Mouse (Mus musculus): ENCODE measurements around the gene Usp47. TPM values are rescaled to one million over a fixed set of nuclear protein-coding genes. Genes with fewer than 3 reads are reported as not detected.

Usp47 gene
- polyA plus RNA-seq, 1 experiment = 6.7 TPM

DNA sequence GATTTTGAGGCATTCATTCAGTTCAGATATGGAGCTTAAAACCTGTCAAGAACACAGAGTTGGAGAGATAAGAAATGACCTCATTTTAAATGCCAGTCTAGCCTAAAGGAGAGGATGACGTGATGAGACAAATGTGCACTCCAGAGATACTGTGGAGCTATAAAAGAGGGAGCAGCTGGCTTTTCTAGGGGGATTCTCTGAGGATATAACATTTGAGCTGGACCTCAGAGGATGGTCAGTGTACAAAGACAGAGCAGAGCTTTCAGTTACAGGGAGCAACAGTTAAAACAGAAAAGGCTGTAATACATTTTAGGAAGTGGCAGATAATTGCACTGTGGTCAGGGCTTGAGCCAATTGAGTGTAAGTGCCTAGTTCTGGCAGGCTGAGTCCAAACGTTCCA, 12.5 kb downstream of the Usp47 start:
- no peak overlapping the region for H3K27ac ChIP-seq (ENCODE audit: insufficient read depth, low read depth, low read length)
- TF ChIP-seq CTCF (IDR thresholded peaks at IDR 0.05; ENCODE audit: extremely low read depth, insufficient read length, insufficient replicate concordance, low read depth, low read length) = no peak
- TF ChIP-seq POLR2A (IDR thresholded peaks at IDR 0.05; ENCODE audit: low read depth, low read length) = no peak

DNA sequence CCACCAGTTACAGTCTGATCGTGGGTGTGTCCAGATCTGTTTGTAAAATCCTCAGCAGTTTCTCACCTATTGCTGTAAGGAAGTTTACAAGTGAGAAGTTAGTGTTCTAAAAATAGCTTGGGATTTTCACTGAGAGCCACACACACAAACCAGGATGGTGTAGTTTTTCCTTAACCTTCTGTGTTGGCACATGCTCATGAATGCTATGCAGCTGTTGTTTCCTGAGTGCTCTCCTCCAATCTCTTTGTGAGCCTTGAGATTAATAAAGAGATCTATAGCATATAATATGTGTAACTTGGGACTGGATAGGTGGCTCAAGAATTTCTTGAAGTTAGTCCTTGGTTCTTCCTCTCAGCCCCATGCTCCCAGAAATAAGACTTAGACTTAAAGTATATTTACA, 13.3 kb downstream of the Usp47 start:
- H3K36me3 ChIP-seq (ENCODE audit: control insufficient read depth, insufficient read depth, low read length) = no peaks in the 10 kb centered on the region; the same call in 1 of the 2 replicates
- H3K27ac ChIP-seq (ENCODE audit: insufficient read depth, low read depth, low read length) = no peak overlapping the region
- H3K27me3 ChIP-seq (ENCODE audit: control insufficient read depth, insufficient read depth, low read length) = no peaks in the 10 kb centered on the region
- WGBS = 25% methylated on average over 1 of the region's 1 CpGs
- no peak overlapping the region for H3K4me3 ChIP-seq (ENCODE audit: low read depth, low read length)
- TF ChIP-seq POLR2A (IDR thresholded peaks at IDR 0.05; ENCODE audit: low read depth, low read length) (no peak), CTCF (IDR thresholded peaks at IDR 0.05; ENCODE audit: extremely low read depth, insufficient read length, insufficient replicate concordance, low read depth, low read length) (no peak)
- peaks cover 2% of the 10 kb centered on the region; the same call in 1 of the 2 replicates for H3K4me1 ChIP-seq (ENCODE audit: control insufficient read depth, insufficient read depth, insufficient read length, low read length)

More for the DNA sequence above, 12.5 kb downstream of the Usp47 start:
- no peak overlapping the region for H3K4me3 ChIP-seq (ENCODE audit: low read depth, low read length)
- no peaks in the 10 kb centered on the region for H3K27me3 ChIP-seq (ENCODE audit: control insufficient read depth, insufficient read depth, low read length)
- 13% methylated on average over 2 of the region's 2 CpGs for WGBS
- no peaks in the 10 kb centered on the region; the same call in 1 of the 2 replicates for H3K36me3 ChIP-seq (ENCODE audit: control insufficient read depth, insufficient read depth, low read length)
- H3K4me1 ChIP-seq (ENCODE audit: control insufficient read depth, insufficient read depth, insufficient read length, low read length) = peaks cover 2% of the 10 kb centered on the region; the same call in 1 of the 2 replicates

- H3K36me3 ChIP-seq (ENCODE audit: control insufficient read depth, insufficient read depth, low read length) = no peaks in the 10 kb centered on the region
- H3K27ac ChIP-seq (ENCODE audit: insufficient read depth, low read depth, low read length) = no peak overlapping the region
- TF ChIP-seq CTCF (IDR thresholded peaks at IDR 0.05; ENCODE audit: extremely low read depth, insufficient read length, insufficient replicate concordance, low read depth, low read length) = no peak
- TF ChIP-seq POLR2A (IDR thresholded peaks at IDR 0.05; ENCODE audit: low read depth, low read length) = no peak
- H3K4me3 ChIP-seq (ENCODE audit: low read depth, low read length) = no peak overlapping the region
- peaks cover 2% of the 10 kb centered on the region for H3K4me1 ChIP-seq (ENCODE audit: control insufficient read depth, insufficient read depth, insufficient read length, low read length)
- H3K27me3 ChIP-seq (ENCODE audit: control insufficient read depth, insufficient read depth, low read length) = no peaks in the 10 kb centered on the region
Observed at GRCm38 (mm10) chr7:112040271-112040670, 17.0 kb downstream of the Usp47 start.

DNA sequence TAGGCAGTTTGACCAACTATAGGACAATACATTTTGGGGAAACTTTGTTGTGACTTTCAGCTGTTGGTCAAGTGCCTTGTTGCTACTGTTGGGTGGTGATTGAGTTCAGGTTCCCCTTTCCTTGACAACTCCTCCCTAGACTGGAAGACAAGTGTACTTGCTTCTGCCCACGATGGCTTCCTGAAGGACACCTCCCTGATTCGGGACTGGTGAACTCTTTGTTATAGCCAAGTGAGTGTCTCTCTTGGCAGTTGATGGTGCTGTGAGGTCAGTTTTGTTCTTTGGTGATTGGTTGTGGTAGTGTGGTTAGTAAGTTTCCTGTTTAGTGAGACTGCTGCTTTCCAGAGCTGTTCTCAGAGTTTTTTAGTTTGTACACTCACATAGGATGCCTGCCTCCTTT, 19.5 kb downstream of the Usp47 start:
- WGBS = 32% methylated on average over 2 of the region's 2 CpGs

DNA sequence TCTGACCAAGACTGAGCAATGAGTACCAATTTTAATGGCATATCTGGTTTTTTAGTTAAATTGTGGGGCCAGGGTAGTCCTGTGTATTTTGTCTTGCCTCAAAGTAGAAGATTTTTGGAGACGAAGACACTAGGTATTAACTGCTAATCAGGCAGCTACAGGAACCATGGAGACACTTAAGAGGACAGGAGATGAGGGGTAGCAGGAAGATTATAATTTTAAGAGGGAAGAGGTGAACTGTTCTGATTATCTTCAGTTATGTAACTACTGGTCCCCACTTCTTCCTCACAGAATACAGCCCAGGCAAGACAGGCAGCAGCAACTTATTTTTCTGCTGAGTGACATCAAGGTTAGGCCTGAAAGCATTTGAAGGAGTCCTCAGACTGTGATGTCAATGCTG, 21.9 kb downstream of the Usp47 start:
- Histone ChIP-seq H3K4me1 (ENCODE audit: control insufficient read depth, insufficient read depth, insufficient read length, low read length) (no peaks in the 10 kb centered on the region; the same call in 1 of the 2 replicates), H3K27ac (ENCODE audit: insufficient read depth, low read depth, low read length) (no peak overlapping the region), H3K36me3 (ENCODE audit: control insufficient read depth, insufficient read depth, low read length) (no peaks in the 10 kb centered on the region), H3K27me3 (ENCODE audit: control insufficient read depth, insufficient read depth, low read length) (no peaks in the 10 kb centered on the region), H3K4me3 (ENCODE audit: low read depth, low read length) (no peak overlapping the region)
- WGBS = 94% methylated on average over 1 of the region's 1 CpGs
- TF ChIP-seq POLR2A (IDR thresholded peaks at IDR 0.05; ENCODE audit: low read depth, low read length) = no peak
- TF ChIP-seq CTCF (IDR thresholded peaks at IDR 0.05; ENCODE audit: extremely low read depth, insufficient read length, insufficient replicate concordance, low read depth, low read length) = no peak

More for the DNA sequence above, 19.5 kb downstream of the Usp47 start:
- Histone ChIP-seq H3K27ac (ENCODE audit: insufficient read depth, low read depth, low read length) (no peak overlapping the region), H3K4me3 (ENCODE audit: low read depth, low read length) (no peak overlapping the region), H3K27me3 (ENCODE audit: control insufficient read depth, insufficient read depth, low read length) (no peaks in the 10 kb centered on the region), H3K36me3 (ENCODE audit: control insufficient read depth, insufficient read depth, low read length) (no peaks in the 10 kb centered on the region), H3K4me1 (ENCODE audit: control insufficient read depth, insufficient read depth, insufficient read length, low read length) (no peaks in the 10 kb centered on the region; the same call in 1 of the 2 replicates)
- TF ChIP-seq CTCF (IDR thresholded peaks at IDR 0.05; ENCODE audit: extremely low read depth, insufficient read length, insufficient replicate concordance, low read depth, low read length) = no peak
- no peak for TF ChIP-seq POLR2A (IDR thresholded peaks at IDR 0.05; ENCODE audit: low read depth, low read length)

DNA sequence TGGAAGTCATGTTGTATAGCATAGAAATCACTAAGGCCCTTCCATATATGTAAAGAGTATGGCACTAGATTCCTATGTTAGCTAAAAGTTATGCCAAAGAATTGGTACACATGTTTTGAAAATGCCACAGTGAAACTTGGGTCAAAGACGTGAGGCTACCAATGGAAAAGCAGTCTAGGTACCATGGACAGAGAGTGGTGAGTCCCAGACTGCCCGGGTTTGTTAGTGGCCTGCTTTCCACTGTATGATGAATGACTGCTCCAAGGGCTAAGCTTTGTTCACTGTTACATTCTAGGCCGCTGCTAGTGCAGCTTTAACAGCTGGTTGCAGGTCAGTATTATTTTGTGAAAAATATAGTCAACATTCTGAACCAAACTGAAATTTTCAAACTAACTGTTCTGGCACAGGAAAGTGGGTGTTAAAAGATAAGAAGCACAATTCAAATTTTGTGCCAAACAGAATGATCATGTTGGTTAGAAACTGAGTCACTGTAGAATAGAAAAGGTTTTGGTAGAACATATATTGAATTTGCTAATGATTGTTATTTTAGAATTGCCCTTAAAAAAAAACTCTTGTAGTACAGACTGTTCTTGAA, 22.6 kb downstream of the Usp47 start:
- WGBS = 60% methylated on average over 3 of the region's 3 CpGs
- H3K27ac ChIP-seq (ENCODE audit: insufficient read depth, low read depth, low read length) = no peak overlapping the region
- no peak overlapping the region for H3K4me3 ChIP-seq (ENCODE audit: low read depth, low read length)
- no peaks in the 10 kb centered on the region; the same call in 1 of the 2 replicates for H3K4me1 ChIP-seq (ENCODE audit: control insufficient read depth, insufficient read depth, insufficient read length, low read length)
- no peak for TF ChIP-seq POLR2A (IDR thresholded peaks at IDR 0.05; ENCODE audit: low read depth, low read length)
- TF ChIP-seq CTCF (IDR thresholded peaks at IDR 0.05; ENCODE audit: extremely low read depth, insufficient read length, insufficient replicate concordance, low read depth, low read length) = no peak
- H3K36me3 ChIP-seq (ENCODE audit: control insufficient read depth, insufficient read depth, low read length) = no peaks in the 10 kb centered on the region
- H3K27me3 ChIP-seq (ENCODE audit: control insufficient read depth, insufficient read depth, low read length) = no peaks in the 10 kb centered on the region

DNA sequence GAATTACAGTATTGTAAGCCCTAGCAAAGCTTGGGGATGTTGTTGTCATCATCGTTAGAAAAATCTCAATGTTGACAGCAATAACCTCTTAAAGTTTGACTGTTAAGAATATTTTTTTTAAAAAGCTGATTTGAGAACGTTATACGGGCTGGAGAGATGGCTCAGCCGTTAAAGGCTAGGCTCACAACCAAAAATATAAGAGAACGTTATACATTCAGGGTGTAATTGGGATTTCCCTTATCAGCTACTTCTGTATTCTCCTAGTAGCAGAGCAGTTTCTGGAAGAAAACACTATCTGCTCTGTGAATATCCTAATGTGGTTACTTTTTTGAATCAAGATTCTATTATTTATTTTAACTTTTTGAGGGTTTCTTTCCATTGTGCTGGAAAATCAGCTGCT, 25.3 kb downstream of the Usp47 start:
- no peaks in the 10 kb centered on the region for H3K4me1 ChIP-seq (ENCODE audit: control insufficient read depth, insufficient read depth, insufficient read length, low read length)
- no peak overlapping the region for H3K4me3 ChIP-seq (ENCODE audit: low read depth, low read length)
- WGBS = 85% methylated on average over 5 of the region's 5 CpGs
- H3K27ac ChIP-seq (ENCODE audit: insufficient read depth, low read depth, low read length) = no peak overlapping the region
- TF ChIP-seq POLR2A (IDR thresholded peaks at IDR 0.05; ENCODE audit: low read depth, low read length) (no peak), CTCF (IDR thresholded peaks at IDR 0.05; ENCODE audit: extremely low read depth, insufficient read length, insufficient replicate concordance, low read depth, low read length) (no peak)
- no peaks in the 10 kb centered on the region for H3K27me3 ChIP-seq (ENCODE audit: control insufficient read depth, insufficient read depth, low read length)
- 0 out of 2 replicates have a peak, but pooled peaks cover 4% of the 10 kb centered on the region for H3K36me3 ChIP-seq (ENCODE audit: control insufficient read depth, insufficient read depth, low read length)
